Comparison of ENCODE assay signal across 8 mouse cellular contexts in genomic region chr8:111745591-111746418, GRCm38 (mm10). TPM values are rescaled to one million over a fixed set of nuclear protein-coding genes. Genes with fewer than 3 reads are reported as not detected.
A peak's percentile ranks its signal among the peaks of the same experiment; 100 is the strongest.
DNase-seq lines count a peak whose midpoint lies in the region; ATAC-seq and TF ChIP-seq lines count a peak whose summit lies in the region.

No protein-coding gene starts in this region.

- 0 out of 2 replicates have a peak, but pooled peaks cover 6% of the 10 kb centered on the region for H3K27me3 ChIP-seq in forebrain, embryonic 12.5 days
- H3K27me3 ChIP-seq in lung, postnatal 0 days (replicated peaks; ENCODE audit: insufficient read depth, low read length) = no peaks in the 10 kb centered on the region

- ATAC-seq in forebrain, embryonic 12.5 days (ENCODE audit: low FRiP score) = peak; percentile 36; the same call in 1 of the 2 replicates
- peak; percentile 60 for ATAC-seq in lung, postnatal 0 days

- DNase-seq in adrenal gland, adult (ENCODE audit: inconsistent age in 2 of 2, low spot score in 1 of 2) = peak; percentile 86 to 94
- DNase-seq in adrenal gland, postnatal 4 days (ENCODE audit: low spot score in 2 of 2) = no peak
- peak; percentile 85 for DNase-seq in brain, adult 2 months (ENCODE audit: low read depth, low spot score)
- DNase-seq in heart, postnatal 4 days = peak; percentile 83
- DNase-seq in layer of hippocampus, adult 9-11 months = peak; percentile 73
- peak; percentile 86 for DNase-seq in lung, postnatal 0 days (ENCODE audit: low spot score)
- DNase-seq in right cerebral cortex, postnatal 14 days = peak; percentile 74

- peak overlapping the region; percentile 18 for H3K4me3 ChIP-seq in forebrain, embryonic 12.5 days (replicated peaks)
- peak overlapping the region; percentile 23 for H3K4me3 ChIP-seq in lung, postnatal 0 days (ENCODE audit: low read depth, low read length)

- H3K9me3 ChIP-seq in forebrain, embryonic 12.5 days = no peaks in the 10 kb centered on the region
- H3K9me3 ChIP-seq in lung, postnatal 0 days (ENCODE audit: low read length) = no peaks in the 10 kb centered on the region

- peak overlapping the region; percentile 35 for H3K4me2 ChIP-seq in forebrain, embryonic 12.5 days
- peak overlapping the region; percentile 53 for H3K4me2 ChIP-seq in lung, postnatal 0 days (replicated peaks; ENCODE audit: low read depth, low read length)

- 7% methylated on average over 23 of the region's 23 CpGs for WGBS in forebrain, embryonic 12.5 days
- WGBS in lung, postnatal 0 days = 1% methylated on average over 23 of the region's 23 CpGs

- H3K36me3 ChIP-seq in forebrain, embryonic 12.5 days (replicated peaks) = no peaks in the 10 kb centered on the region
- H3K36me3 ChIP-seq in lung, postnatal 0 days (ENCODE audit: insufficient read depth, low read length) = no peaks in the 10 kb centered on the region

- TF ChIP-seq CTCF in lung, postnatal 0 days (IDR thresholded peaks at IDR 0.05) = no peak

- peaks cover 48% of the 10 kb centered on the region for H3K4me1 ChIP-seq in forebrain, embryonic 12.5 days
- H3K4me1 ChIP-seq in lung, postnatal 0 days (ENCODE audit: insufficient read depth, low read depth, low read length) = peaks cover 30% of the 10 kb centered on the region; the same call in 1 of the 2 replicates

- H3K9ac ChIP-seq in forebrain, embryonic 12.5 days = peak overlapping the region; percentile 38; the same call in 1 of the 2 replicates
- H3K9ac ChIP-seq in lung, postnatal 0 days (replicated peaks; ENCODE audit: low read depth) = 0 out of 2 replicates have a peak overlapping the region, but pooled peaks have one; percentile 0

- TF ChIP-seq EP300 in lung, postnatal 0 days (IDR thresholded peaks at IDR 0.05) = no peak

- H3K27ac ChIP-seq in forebrain, embryonic 12.5 days = 0 out of 2 replicates have a peak overlapping the region, but pooled peaks have one; percentile 37
- H3K27ac ChIP-seq in lung, postnatal 0 days (ENCODE audit: low read length) = peak overlapping the region; percentile 78

RNA-seq across cellular contexts. Expression of gene Bcar1, which starts 2.2 kb away (rescaled TPM):
- total RNA-seq in adrenal gland, postnatal 4 days (2021) = 10 to 100 TPM; 94.4 to 94.5 TPM
- polyA plus RNA-seq in forebrain, embryonic 12.5 days (2016; fragmentation: Nextera tagmentation; extraction: Ambion mirVana) = 44.0 and 45.6 TPM in 2 replicates
- 10 to 100 TPM; 62.7 to 65.0 TPM for total RNA-seq in heart, postnatal 4 days (2021)
- polyA plus RNA-seq in lung, postnatal 0 days (2015; fragmentation: Nextera tagmentation; extraction: Ambion mirVana) = 29.3 and 34.2 TPM in 2 replicates

RNA-seq across cellular contexts. Expression of gene Ctrb1, which starts 55.0 kb away (rescaled TPM):
- 1,000 to 10,000 TPM in 1 of 2 experiments, 1 to 10 TPM in 1; 1.1 to 5,957 TPM for total RNA-seq in adrenal gland, postnatal 4 days (2021)
- polyA plus RNA-seq in forebrain, embryonic 12.5 days (2016; fragmentation: Nextera tagmentation; extraction: Ambion mirVana) = not detected in 2 replicates
- total RNA-seq in heart, postnatal 4 days (2021) = not detected
- polyA plus RNA-seq in lung, postnatal 0 days (2015; fragmentation: Nextera tagmentation; extraction: Ambion mirVana) = not detected in 2 replicates

Comparison
In these comparisons a context has a peak if more than half of its experiments do, and no peak if none do; other contexts are left out.
1. DNase-seq: peak in adrenal gland, adult (2 of 2), brain, adult 2 months (single experiment), heart, postnatal 4 days (single experiment), layer of hippocampus, adult 9-11 months (single experiment), lung, postnatal 0 days (single experiment) and right cerebral cortex, postnatal 14 days (single experiment); none in adrenal gland, postnatal 4 days (0 of 2).